Mouse (Mus musculus): ENCODE measurements around the gene Olfr1037. TPM values are rescaled to one million over a fixed set of nuclear protein-coding genes. Genes with fewer than 3 reads are reported as not detected.

Gene Olfr1037
- total and polyA plus RNA-seq, 2 experiments: not detected

DNA sequence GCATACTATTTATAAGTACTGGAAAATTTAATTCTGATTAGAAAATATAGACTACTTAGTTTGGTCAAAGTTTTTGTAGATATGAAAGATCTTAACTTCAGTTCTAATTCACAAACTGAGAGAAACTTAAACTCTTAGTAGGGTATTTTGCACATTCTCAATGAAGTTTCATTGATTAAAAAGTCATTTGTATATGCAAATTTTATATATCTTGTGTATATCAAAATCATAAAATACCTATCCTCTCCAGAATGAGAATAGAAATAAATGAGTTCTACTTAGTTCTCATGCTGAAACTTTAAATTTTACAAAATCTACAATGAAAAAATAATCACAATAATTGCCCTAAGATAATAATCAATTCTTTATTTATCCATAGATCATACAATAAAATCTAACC lies 41.6 kb downstream of the Olfr1037 start, which contains the start of gene Olfr1034:
Olfr1034 (plus strand) TSS at position 301 of the 400 bp plus-strand sequence.
- TF ChIP-seq CTCF (IDR thresholded peaks at IDR 0.05; ENCODE audit: low read depth, low read length): no peak
- no peak for TF ChIP-seq POLR2A (IDR thresholded peaks at IDR 0.05; ENCODE audit: extremely low read depth, insufficient read depth, low read length)
- Histone ChIP-seq H3K36me3 (ENCODE audit: control insufficient read depth, insufficient read depth, low read length) (peaks cover 2% of the 10 kb centered on the region; the same call in 1 of the 2 replicates), H3K4me3 (ENCODE audit: insufficient read depth, low read depth, low read length) (no peak within 1 kb of the TSS), H3K4me1 (ENCODE audit: control insufficient read depth, insufficient read depth, low read length) (no peaks in the 10 kb centered on the region), H3K27me3 (ENCODE audit: control insufficient read depth, insufficient read depth, low read length) (no peaks in the 10 kb centered on the region), H3K9ac (ENCODE audit: low read depth, low read length) (no peak within 1 kb of the TSS), H3K79me2 (ENCODE audit: control insufficient read depth, insufficient read depth, low read length) (no peaks in the 10 kb centered on the region), H3K27ac (replicated peaks; ENCODE audit: insufficient read depth, low read depth, low read length) (no peak within 1 kb of the TSS)
- DNase-seq (ENCODE audit: extremely low read depth, low read depth, low spot score): no peak

Other genes with a start within 250 kb of the Olfr1037 start
- gene Olfr1019, start 241.9 kb downstream of the Olfr1037 start, total RNA-seq (2014; rRNA removed): not detected in 2 replicates
- gene Olfr1019, start 241.9 kb downstream of the Olfr1037 start, polyA plus RNA-seq (2012; rRNA removed): not detected in 2 replicates
- gene Olfr1020, start 240.4 kb downstream of the Olfr1037 start, total RNA-seq (2014; rRNA removed): not detected in 2 replicates
- gene Olfr1020, start 240.4 kb downstream of the Olfr1037 start, polyA plus RNA-seq (2012; rRNA removed): not detected in 2 replicates
- not detected in 2 replicates for gene Olfr1022, start 218.8 kb downstream of the Olfr1037 start, total RNA-seq (2014; rRNA removed)
- gene Olfr1022, start 218.8 kb downstream of the Olfr1037 start, polyA plus RNA-seq (2012; rRNA removed): not detected in 2 replicates
- not detected in 2 replicates for gene Olfr1023, start 201.7 kb downstream of the Olfr1037 start, total RNA-seq (2014; rRNA removed)
- not detected in 2 replicates for gene Olfr1023, start 201.7 kb downstream of the Olfr1037 start, polyA plus RNA-seq (2012; rRNA removed)
- not detected in 2 replicates for gene Olfr1024, start 182.3 kb downstream of the Olfr1037 start, total RNA-seq (2014; rRNA removed)
- gene Olfr1024, start 182.3 kb downstream of the Olfr1037 start, polyA plus RNA-seq (2012; rRNA removed): not detected in 2 replicates
- not detected in 2 replicates for gene Olfr1025-ps1, start 172.2 kb downstream of the Olfr1037 start, total RNA-seq (2014; rRNA removed)
- not detected in 2 replicates for gene Olfr1025-ps1, start 172.2 kb downstream of the Olfr1037 start, polyA plus RNA-seq (2012; rRNA removed)
- gene Olfr1026, start 165.8 kb downstream of the Olfr1037 start, total RNA-seq (2014; rRNA removed): not detected in 2 replicates
- not detected in 2 replicates for gene Olfr1026, start 165.8 kb downstream of the Olfr1037 start, polyA plus RNA-seq (2012; rRNA removed)
- not detected in 2 replicates for gene Olfr1028, start 136.9 kb downstream of the Olfr1037 start, total RNA-seq (2014; rRNA removed)
- gene Olfr1028, start 136.9 kb downstream of the Olfr1037 start, polyA plus RNA-seq (2012; rRNA removed): not detected in 2 replicates
- 0.09 and 0.13 TPM in 2 replicates for gene Olfr1029, start 113.5 kb downstream of the Olfr1037 start, total RNA-seq (2014; rRNA removed)
- gene Olfr1029, start 113.5 kb downstream of the Olfr1037 start, polyA plus RNA-seq (2012; rRNA removed): 0.04 TPM in 1 of 2 replicates, not detected in the other
- gene Olfr1030, start 108.1 kb downstream of the Olfr1037 start, total RNA-seq (2014; rRNA removed): under 0.01 TPM in 1 of 2 replicates, not detected in the other
- 0.02 TPM in 1 of 2 replicates, not detected in the other for gene Olfr1030, start 108.1 kb downstream of the Olfr1037 start, polyA plus RNA-seq (2012; rRNA removed)
- gene Olfr1031, start 97.1 kb downstream of the Olfr1037 start, total RNA-seq (2014; rRNA removed): not detected in 2 replicates
- gene Olfr1031, start 97.1 kb downstream of the Olfr1037 start, polyA plus RNA-seq (2012; rRNA removed): not detected in 2 replicates
- not detected in 2 replicates for gene Olfr1032, start 81.8 kb downstream of the Olfr1037 start, total RNA-seq (2014; rRNA removed)
- gene Olfr1032, start 81.8 kb downstream of the Olfr1037 start, polyA plus RNA-seq (2012; rRNA removed): not detected in 2 replicates
- gene Olfr1033, start 66.8 kb downstream of the Olfr1037 start, total RNA-seq (2014; rRNA removed): 8.7 and 10.7 TPM in 2 replicates
- 1.7 TPM in 2 replicates for gene Olfr1033, start 66.8 kb downstream of the Olfr1037 start, polyA plus RNA-seq (2012; rRNA removed)
- 2.4 and 2.6 TPM in 2 replicates for gene Olfr1034, start 41.5 kb downstream of the Olfr1037 start, total RNA-seq (2014; rRNA removed)
- 0.90 and 0.93 TPM in 2 replicates for gene Olfr1034, start 41.5 kb downstream of the Olfr1037 start, polyA plus RNA-seq (2012; rRNA removed)
- gene Olfr1036, start 13.4 kb downstream of the Olfr1037 start, total RNA-seq (2014; rRNA removed): not detected in 2 replicates
- not detected in 2 replicates for gene Olfr1036, start 13.4 kb downstream of the Olfr1037 start, polyA plus RNA-seq (2012; rRNA removed)
- not detected in 2 replicates for gene Olfr1039, start 48.5 kb upstream of the Olfr1037 start, total RNA-seq (2014; rRNA removed)
- not detected in 2 replicates for gene Olfr1039, start 48.5 kb upstream of the Olfr1037 start, polyA plus RNA-seq (2012; rRNA removed)
- not detected in 2 replicates for gene Olfr1040, start 59.3 kb upstream of the Olfr1037 start, total RNA-seq (2014; rRNA removed)
- not detected in 2 replicates for gene Olfr1040, start 59.3 kb upstream of the Olfr1037 start, polyA plus RNA-seq (2012; rRNA removed)
- gene Olfr1042, start 74.5 kb upstream of the Olfr1037 start, total RNA-seq (2014; rRNA removed): not detected in 2 replicates
- gene Olfr1042, start 74.5 kb upstream of the Olfr1037 start, polyA plus RNA-seq (2012; rRNA removed): not detected in 2 replicates
- gene Olfr1043, start 80.1 kb upstream of the Olfr1037 start, total RNA-seq (2014; rRNA removed): not detected in 2 replicates
- not detected in 2 replicates for gene Olfr1043, start 80.1 kb upstream of the Olfr1037 start, polyA plus RNA-seq (2012; rRNA removed)
- gene Olfr1044, start 90.4 kb upstream of the Olfr1037 start, total RNA-seq (2014; rRNA removed): not detected in 2 replicates
- not detected in 2 replicates for gene Olfr1044, start 90.4 kb upstream of the Olfr1037 start, polyA plus RNA-seq (2012; rRNA removed)
- not detected in 2 replicates for gene Olfr52, start 98.3 kb upstream of the Olfr1037 start, total RNA-seq (2014; rRNA removed)
- not detected in 2 replicates for gene Olfr52, start 98.3 kb upstream of the Olfr1037 start, polyA plus RNA-seq (2012; rRNA removed)
- gene Olfr1045, start 115.6 kb upstream of the Olfr1037 start, total RNA-seq (2014; rRNA removed): not detected in 2 replicates
- not detected in 2 replicates for gene Olfr1045, start 115.6 kb upstream of the Olfr1037 start, polyA plus RNA-seq (2012; rRNA removed)
- not detected in 2 replicates for gene Olfr1046, start 131.9 kb upstream of the Olfr1037 start, total RNA-seq (2014; rRNA removed)
- gene Olfr1046, start 131.9 kb upstream of the Olfr1037 start, polyA plus RNA-seq (2012; rRNA removed): not detected in 2 replicates
- gene Olfr1047, start 144.0 kb upstream of the Olfr1037 start, total RNA-seq (2014; rRNA removed): not detected in 2 replicates
- not detected in 2 replicates for gene Olfr1047, start 144.0 kb upstream of the Olfr1037 start, polyA plus RNA-seq (2012; rRNA removed)
- not detected in 2 replicates for gene Olfr1048, start 152.9 kb upstream of the Olfr1037 start, total RNA-seq (2014; rRNA removed)
- not detected in 2 replicates for gene Olfr1048, start 152.9 kb upstream of the Olfr1037 start, polyA plus RNA-seq (2012; rRNA removed)
- not detected in 2 replicates for gene Olfr1049, start 170.9 kb upstream of the Olfr1037 start, total RNA-seq (2014; rRNA removed)
- gene Olfr1049, start 170.9 kb upstream of the Olfr1037 start, polyA plus RNA-seq (2012; rRNA removed): not detected in 2 replicates
- not detected in 2 replicates for gene Olfr1051, start 191.7 kb upstream of the Olfr1037 start, total RNA-seq (2014; rRNA removed)
- not detected in 2 replicates for gene Olfr1051, start 191.7 kb upstream of the Olfr1037 start, polyA plus RNA-seq (2012; rRNA removed)
- gene Olfr1052, start 205.1 kb upstream of the Olfr1037 start, total RNA-seq (2014; rRNA removed): not detected in 2 replicates
- gene Olfr1052, start 205.1 kb upstream of the Olfr1037 start, polyA plus RNA-seq (2012; rRNA removed): not detected in 2 replicates
- gene Olfr1053, start 227.9 kb upstream of the Olfr1037 start, total RNA-seq (2014; rRNA removed): not detected in 2 replicates
- not detected in 2 replicates for gene Olfr1053, start 227.9 kb upstream of the Olfr1037 start, polyA plus RNA-seq (2012; rRNA removed)
- not detected in 2 replicates for gene Olfr1054, start 248.0 kb upstream of the Olfr1037 start, total RNA-seq (2014; rRNA removed)
- not detected in 2 replicates for gene Olfr1054, start 248.0 kb upstream of the Olfr1037 start, polyA plus RNA-seq (2012; rRNA removed)

Data from liver, adult 2 months (tissue).